ENCODE assay signal across 25 mouse cellular contexts in genomic region chr10:125795323-125795722, GRCm38 (mm10).
"Had no signal": no experiment of that assay in that cellular context is flagged by ENCODE, and none has a peak within 500 bp of the region (broad histone marks: within the 10 kb centered on the region; RNA-seq: fewer than 3 reads in every experiment).

No protein-coding gene starts in this region.

- H3K27me3 ChIP-seq: hindbrain, embryonic 12.5 days; kidney, embryonic 15.5 days; limb, embryonic 12.5 days had no signal

- H3K9me3 ChIP-seq: heart, embryonic 10.5 days; heart, embryonic 12.5 days; hindbrain, embryonic 12.5 days; kidney, embryonic 15.5 days; limb, embryonic 10.5 days; limb, embryonic 12.5 days had no signal

- H3K4me2 ChIP-seq: heart, embryonic 12.5 days; hindbrain, embryonic 12.5 days; hindbrain, embryonic 14.5 days; kidney, embryonic 15.5 days; limb, embryonic 12.5 days had no signal

- H3K36me3 ChIP-seq: heart, embryonic 10.5 days; heart, embryonic 12.5 days; hindbrain, embryonic 10.5 days; hindbrain, embryonic 12.5 days; kidney, embryonic 15.5 days; limb, embryonic 10.5 days; limb, embryonic 12.5 days had no signal

- H3K27ac ChIP-seq: gastrocnemius, adult 2 months; heart, embryonic 10.5 days; hindbrain, embryonic 10.5 days; hindbrain, embryonic 12.5 days; hindbrain, embryonic 14.5 days; kidney, embryonic 15.5 days; kidney, postnatal 0 days; left cerebral cortex, adult 2 months; limb, embryonic 10.5 days; limb, embryonic 12.5 days had no signal

- ATAC-seq: forebrain, embryonic 16.5 days; hindbrain, embryonic 16.5 days; inflammation-experienced regulatory T-cells, adult 6 months had no signal

- H3K4me1 ChIP-seq: heart, embryonic 12.5 days; kidney, embryonic 15.5 days had no signal

- DNase-seq: gastrocnemius, adult 2 months; gastrocnemius, postnatal 10 days; gastrocnemius, postnatal 25 days; heart, adult 18-20 months; heart, postnatal 10 days; heart, postnatal 4 days; kidney, adult 11 months; kidney, adult 2 months; kidney, adult 9 months; kidney, postnatal 14 days; kidney, postnatal 36 days; layer of hippocampus, adult 9-11 months had no signal

- H3K9ac ChIP-seq: heart, embryonic 12.5 days; hindbrain, embryonic 12.5 days; hindbrain, embryonic 14.5 days; kidney, embryonic 15.5 days; limb, embryonic 12.5 days had no signal

- H3K4me3 ChIP-seq: gastrocnemius, adult 2 months; heart, embryonic 10.5 days; heart, embryonic 12.5 days; hindbrain, embryonic 10.5 days; hindbrain, embryonic 12.5 days; kidney, embryonic 15.5 days; left cerebral cortex, adult 2 months; limb, embryonic 10.5 days; limb, embryonic 12.5 days had no signal
